Mouse (Mus musculus): ENCODE measurements around the gene Sema3b. TPM values are rescaled to one million over a fixed set of nuclear protein-coding genes. Genes with fewer than 3 reads are reported as not detected.
"Not testable (repeated sequence)": the region's sequence is repeated elsewhere in the genome, so short reads cannot be mapped to it uniquely, and the experiment has no call there.

Gene Sema3b
- polyA plus RNA-seq, 1 experiment: 3.3 TPM

GRCm38 (mm10) chr9:107575579-107576356 is 33.3 kb downstream of the Sema3b start:
- Histone ChIP-seq H3K36me3 (ENCODE audit: control insufficient read depth, insufficient read depth, low read length) (no peaks in the 10 kb centered on the region; the same call in 1 of the 2 replicates), H3K27ac (ENCODE audit: insufficient read depth, low read length) (no peak overlapping the region), H3K4me1 (ENCODE audit: control insufficient read depth, insufficient read depth, insufficient read length) (peaks cover 7% of the 10 kb centered on the region; the same call in 1 of the 2 replicates), H3K27me3 (ENCODE audit: control insufficient read depth, insufficient read depth, low read length) (no peaks in the 10 kb centered on the region), H3K4me3 (ENCODE audit: extremely low read depth, insufficient read depth, insufficient read length) (no peak overlapping the region)
- WGBS: 90% methylated on average over 14 of the region's 14 CpGs
- DNase-seq (ENCODE audit: low read depth in 1 of 2, low spot score in 2 of 2): no peak
- TF ChIP-seq CTCF (IDR thresholded peaks at IDR 0.05; ENCODE audit: extremely low read depth, insufficient read depth, insufficient read length, insufficient replicate concordance) (no peak), POLR2A (IDR thresholded peaks at IDR 0.05; ENCODE audit: low read depth, low read length) (no peak)

- not testable (repeated sequence) for H3K27me3 ChIP-seq (ENCODE audit: control insufficient read depth, insufficient read depth, low read length); H3K27ac ChIP-seq (ENCODE audit: insufficient read depth, low read length); H3K4me1 ChIP-seq (ENCODE audit: control insufficient read depth, insufficient read depth, insufficient read length); H3K36me3 ChIP-seq (ENCODE audit: control insufficient read depth, insufficient read depth, low read length); H3K4me3 ChIP-seq (ENCODE audit: extremely low read depth, insufficient read depth, insufficient read length); DNase-seq (ENCODE audit: low read depth in 1 of 2, low spot score in 2 of 2)
- 83% methylated on average over 6 of the region's 6 CpGs for WGBS
Measured at GRCm38 (mm10) chr9:107573774-107574173, 35.3 kb downstream of the Sema3b start.

DNA sequence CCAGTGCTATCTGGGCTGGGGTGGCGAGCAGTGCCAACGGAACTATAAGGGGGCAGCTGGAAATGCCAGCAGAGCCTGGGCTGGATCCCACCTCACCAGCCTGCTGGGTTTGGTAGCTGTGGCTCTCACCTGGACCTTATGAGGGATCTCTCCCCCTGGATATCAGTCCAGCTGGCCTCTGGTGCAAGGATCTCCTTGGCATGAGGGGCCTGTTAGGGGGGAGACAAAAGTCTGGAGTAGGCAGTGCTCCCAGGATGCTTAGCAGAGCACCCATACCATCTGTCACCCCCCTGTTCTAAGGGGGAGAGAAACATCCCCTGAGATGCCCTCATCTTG is 36.7 kb downstream of the Sema3b start:
- H3K36me3 ChIP-seq (ENCODE audit: control insufficient read depth, insufficient read depth, low read length): no peaks in the 10 kb centered on the region; the same call in 1 of the 2 replicates
- peaks cover 9% of the 10 kb centered on the region; the same call in 1 of the 2 replicates for H3K4me1 ChIP-seq (ENCODE audit: control insufficient read depth, insufficient read depth, insufficient read length)
- DNase-seq (ENCODE audit: low read depth in 1 of 2, low spot score in 2 of 2): no peak

GRCm38 (mm10) chr9:107571534-107572326 is 37.3 kb downstream of the Sema3b start:
- TF ChIP-seq POLR2A (IDR thresholded peaks at IDR 0.05; ENCODE audit: low read depth, low read length): no peak
- TF ChIP-seq CTCF (IDR thresholded peaks at IDR 0.05; ENCODE audit: extremely low read depth, insufficient read depth, insufficient read length, insufficient replicate concordance): no peak
- Histone ChIP-seq H3K27me3 (ENCODE audit: control insufficient read depth, insufficient read depth, low read length) (no peaks in the 10 kb centered on the region), H3K4me1 (ENCODE audit: control insufficient read depth, insufficient read depth, insufficient read length) (peaks cover 9% of the 10 kb centered on the region; the same call in 1 of the 2 replicates), H3K36me3 (ENCODE audit: control insufficient read depth, insufficient read depth, low read length) (no peaks in the 10 kb centered on the region; the same call in 1 of the 2 replicates), H3K27ac (ENCODE audit: insufficient read depth, low read length) (no peak overlapping the region), H3K4me3 (ENCODE audit: extremely low read depth, insufficient read depth, insufficient read length) (no peak overlapping the region)
- WGBS: 91% methylated on average over 22 of the region's 22 CpGs
- DNase-seq (ENCODE audit: low read depth in 1 of 2, low spot score in 2 of 2): no peak

More for the DNA sequence above, 36.7 kb downstream of the Sema3b start:
- Histone ChIP-seq H3K27ac (ENCODE audit: insufficient read depth, low read length) (no peak overlapping the region), H3K4me3 (ENCODE audit: extremely low read depth, insufficient read depth, insufficient read length) (no peak overlapping the region), H3K27me3 (ENCODE audit: control insufficient read depth, insufficient read depth, low read length) (no peaks in the 10 kb centered on the region)
- WGBS: 92% methylated on average over 2 of the region's 2 CpGs
- TF ChIP-seq CTCF (IDR thresholded peaks at IDR 0.05; ENCODE audit: extremely low read depth, insufficient read depth, insufficient read length, insufficient replicate concordance) (no peak), POLR2A (IDR thresholded peaks at IDR 0.05; ENCODE audit: low read depth, low read length) (no peak)

DNA sequence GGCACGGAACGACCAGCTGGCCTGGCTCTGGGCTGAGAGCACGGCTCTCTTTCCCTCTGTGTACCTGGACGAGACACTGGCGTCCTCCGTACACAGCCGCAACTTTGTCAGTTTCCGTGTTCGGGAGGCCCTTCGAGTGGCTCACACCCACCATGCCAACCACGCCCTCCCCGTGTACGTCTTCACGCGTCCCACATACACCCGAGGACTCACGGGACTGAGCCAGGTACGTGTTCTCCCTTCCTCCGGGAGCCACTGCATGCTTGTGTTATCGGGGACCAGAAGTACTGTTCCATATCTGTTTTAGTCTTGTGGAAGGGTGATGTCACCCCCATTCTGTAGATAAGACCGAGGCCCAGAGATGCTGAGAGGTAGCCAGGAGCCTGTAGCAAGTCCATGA is 38.2 kb downstream of the Sema3b start:
- 85% methylated on average over 21 of the region's 21 CpGs for WGBS

DNA sequence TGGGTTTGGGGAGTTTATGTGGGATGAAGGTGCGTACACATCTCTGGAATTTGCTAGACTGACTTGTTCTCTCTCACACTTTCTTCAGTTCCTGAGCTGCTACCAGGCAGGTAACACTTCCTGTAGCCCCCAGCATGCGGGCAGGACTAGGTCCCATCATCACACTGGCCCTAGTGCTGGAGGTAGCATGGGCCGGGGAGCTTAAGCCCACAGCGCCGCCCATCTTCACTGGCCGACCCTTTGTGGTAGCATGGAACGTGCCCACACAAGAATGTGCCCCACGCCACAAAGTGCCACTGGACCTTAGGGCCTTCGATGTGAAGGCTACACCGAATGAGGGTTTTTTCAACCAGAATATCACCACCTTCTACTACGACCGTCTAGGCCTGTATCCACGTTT is 39.0 kb downstream of the Sema3b start:
- H3K27me3 ChIP-seq (ENCODE audit: control insufficient read depth, insufficient read depth, low read length): no peaks in the 10 kb centered on the region
- TF ChIP-seq POLR2A (IDR thresholded peaks at IDR 0.05; ENCODE audit: low read depth, low read length) (no peak), CTCF (IDR thresholded peaks at IDR 0.05; ENCODE audit: extremely low read depth, insufficient read depth, insufficient read length, insufficient replicate concordance) (no peak)
- no peak overlapping the region; the same call in 1 of the 2 replicates for H3K4me3 ChIP-seq (ENCODE audit: extremely low read depth, insufficient read depth, insufficient read length)
- H3K36me3 ChIP-seq (ENCODE audit: control insufficient read depth, insufficient read depth, low read length): no peaks in the 10 kb centered on the region; the same call in 1 of the 2 replicates
- no peak for DNase-seq (ENCODE audit: low read depth in 1 of 2, low spot score in 2 of 2)
- H3K4me1 ChIP-seq (ENCODE audit: control insufficient read depth, insufficient read depth, insufficient read length): peaks cover 9% of the 10 kb centered on the region; the same call in 1 of the 2 replicates
- 79% methylated on average over 13 of the region's 13 CpGs for WGBS
- no peak overlapping the region for H3K27ac ChIP-seq (ENCODE audit: insufficient read depth, low read length)

More for the DNA sequence above, 38.2 kb downstream of the Sema3b start:
- Histone ChIP-seq H3K27ac (ENCODE audit: insufficient read depth, low read length) (no peak overlapping the region), H3K4me1 (ENCODE audit: control insufficient read depth, insufficient read depth, insufficient read length) (peaks cover 9% of the 10 kb centered on the region; the same call in 1 of the 2 replicates), H3K4me3 (ENCODE audit: extremely low read depth, insufficient read depth, insufficient read length) (no peak overlapping the region), H3K36me3 (ENCODE audit: control insufficient read depth, insufficient read depth, low read length) (no peaks in the 10 kb centered on the region; the same call in 1 of the 2 replicates), H3K27me3 (ENCODE audit: control insufficient read depth, insufficient read depth, low read length) (no peaks in the 10 kb centered on the region)
- no peak for DNase-seq (ENCODE audit: low read depth in 1 of 2, low spot score in 2 of 2)
- TF ChIP-seq POLR2A (IDR thresholded peaks at IDR 0.05; ENCODE audit: low read depth, low read length): no peak
- TF ChIP-seq CTCF (IDR thresholded peaks at IDR 0.05; ENCODE audit: extremely low read depth, insufficient read depth, insufficient read length, insufficient replicate concordance): no peak
